Comparison of ENCODE assay signal across 26 mouse cellular contexts in the genomic region with DNA sequence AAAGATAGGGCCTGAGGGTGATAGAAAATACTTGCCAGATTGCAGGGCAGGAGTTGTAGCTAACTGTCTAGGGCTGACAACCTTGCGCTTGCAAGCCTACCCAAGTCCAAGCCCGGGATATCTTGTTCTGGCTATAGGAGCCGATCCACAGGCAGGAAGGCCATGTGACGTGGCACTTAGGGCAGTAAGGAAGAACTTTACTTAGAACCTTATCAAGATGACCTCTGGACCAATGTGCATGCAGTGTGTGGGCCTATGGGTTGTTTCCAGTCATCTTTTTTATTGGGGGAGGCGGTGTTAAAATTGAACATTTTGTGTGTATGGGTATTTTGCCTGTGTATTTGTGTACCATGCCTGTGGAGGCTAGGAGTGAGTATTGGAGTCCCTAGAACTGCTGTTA. TPM values are rescaled to one million over a fixed set of nuclear protein-coding genes. Genes with fewer than 3 reads are reported as not detected.
DNase-seq lines count a peak whose midpoint lies in the region; ATAC-seq and TF ChIP-seq lines count a peak whose summit lies in the region.
"Had no signal": no experiment of that assay in that cellular context is flagged by ENCODE, and none has a peak within 500 bp of the region (broad histone marks: within the 10 kb centered on the region; RNA-seq: fewer than 3 reads in every experiment).

No protein-coding gene starts in this region.

- WGBS in kidney, embryonic 15.5 days: 82% methylated on average over 5 of the region's 5 CpGs
- WGBS in intestine, embryonic 16.5 days: 68% methylated on average over 5 of the region's 5 CpGs
- WGBS in small intestine, adult 2 months: 31% methylated on average over 5 of the region's 5 CpGs

- ATAC-seq in kidney, embryonic 15.5 days (replicated peaks; ENCODE audit: low FRiP score): no peak
- peak; percentile 37 for ATAC-seq in intestine, embryonic 16.5 days
- ATAC-seq: activated CD4-positive, CD25-positive, alpha-beta regulatory T cell, adult 4 months; CD4-positive, CD25-positive, alpha-beta regulatory T cell, adult 4 months; forebrain, embryonic 15.5 days had no signal

- H3K4me3 ChIP-seq in kidney, embryonic 15.5 days (replicated peaks): no peak overlapping the region
- H3K4me3 ChIP-seq in intestine, embryonic 16.5 days (ENCODE audit: low read length): no peak overlapping the region
- H3K4me3 ChIP-seq in small intestine, adult 2 months (ENCODE audit: low read depth, low read length): no peak overlapping the region
- H3K4me3 ChIP-seq: embryonic facial prominence, embryonic 10.5 days; embryonic facial prominence, embryonic 13.5 days; erythroblast, embryonic 14.5 days; forebrain, embryonic 12.5 days; forebrain, embryonic 15.5 days; heart, embryonic 12.5 days; heart, embryonic 15.5 days; hindbrain, embryonic 12.5 days; hindbrain, embryonic 15.5 days had no signal

- no peak for DNase-seq in kidney, postnatal 4 days
- no peak for DNase-seq in urinary bladder, adult 2 months (ENCODE audit: low spot score)
- no peak for DNase-seq in thymus, postnatal 14 days
- DNase-seq: adrenal gland, adult 8-10 months; adrenal gland, postnatal 25 days; cerebellum, adult 11-12 months; cerebellum, adult 8-10 months; cerebellum, postnatal 10 days; cerebellum, postnatal 36 days; embryo, embryonic 11 days; gastrocnemius, postnatal 10 days; gastrocnemius, postnatal 36 days had no signal

- no peak overlapping the region for H3K9ac ChIP-seq in kidney, embryonic 15.5 days
- no peak overlapping the region for H3K9ac ChIP-seq in intestine, embryonic 16.5 days (ENCODE audit: low read depth, low read length)
- H3K9ac ChIP-seq: embryonic facial prominence, embryonic 13.5 days; forebrain, embryonic 12.5 days; forebrain, embryonic 15.5 days; heart, embryonic 12.5 days; heart, embryonic 15.5 days; hindbrain, embryonic 12.5 days; hindbrain, embryonic 15.5 days had no signal

- no peak for TF ChIP-seq POLR2A in small intestine, adult 2 months (IDR thresholded peaks at IDR 0.05; ENCODE audit: low read depth, low read length)

- H3K9me3 ChIP-seq in kidney, embryonic 15.5 days (replicated peaks): no peaks in the 10 kb centered on the region
- H3K9me3 ChIP-seq in intestine, embryonic 16.5 days (ENCODE audit: control insufficient read depth, low read length): no peaks in the 10 kb centered on the region
- H3K9me3 ChIP-seq: embryonic facial prominence, embryonic 10.5 days; embryonic facial prominence, embryonic 13.5 days; forebrain, embryonic 12.5 days; forebrain, embryonic 15.5 days; heart, embryonic 12.5 days; heart, embryonic 15.5 days; hindbrain, embryonic 12.5 days; hindbrain, embryonic 15.5 days had no signal

- H3K4me1 ChIP-seq in kidney, embryonic 15.5 days: no peaks in the 10 kb centered on the region
- H3K4me1 ChIP-seq in intestine, embryonic 16.5 days (ENCODE audit: control insufficient read depth, insufficient read depth, low read length): peaks cover 13% of the 10 kb centered on the region
- peaks cover 32% of the 10 kb centered on the region for H3K4me1 ChIP-seq in small intestine, adult 2 months (ENCODE audit: control insufficient read depth, insufficient read depth, insufficient read length, low read length)
- H3K4me1 ChIP-seq: embryonic facial prominence, embryonic 13.5 days; forebrain, embryonic 12.5 days; forebrain, embryonic 15.5 days; heart, embryonic 15.5 days; hindbrain, embryonic 12.5 days; hindbrain, embryonic 15.5 days had no signal

- H3K27ac ChIP-seq in kidney, embryonic 15.5 days: peak overlapping the region; percentile 22; the same call in 1 of the 2 replicates
- peak overlapping the region; percentile 35; the same call in 1 of the 2 replicates for H3K27ac ChIP-seq in intestine, embryonic 16.5 days (ENCODE audit: low read length)
- peak overlapping the region; percentile 85 for H3K27ac ChIP-seq in small intestine, adult 2 months (ENCODE audit: insufficient read depth, low read depth, low read length)
- H3K27ac ChIP-seq: embryonic facial prominence, embryonic 10.5 days; embryonic facial prominence, embryonic 13.5 days; forebrain, embryonic 12.5 days; forebrain, embryonic 15.5 days; heart, embryonic 15.5 days; hindbrain, embryonic 12.5 days; hindbrain, embryonic 15.5 days had no signal

- H3K27me3 ChIP-seq in kidney, embryonic 15.5 days: no peaks in the 10 kb centered on the region
- H3K27me3 ChIP-seq in intestine, embryonic 16.5 days (replicated peaks; ENCODE audit: control insufficient read depth, insufficient read depth, low read length): no peaks in the 10 kb centered on the region
- H3K27me3 ChIP-seq in small intestine, adult 2 months (ENCODE audit: control insufficient read depth, insufficient read depth, low read length): no peaks in the 10 kb centered on the region
- H3K27me3 ChIP-seq: embryonic facial prominence, embryonic 13.5 days; forebrain, embryonic 12.5 days; forebrain, embryonic 15.5 days; heart, embryonic 12.5 days; heart, embryonic 15.5 days; hindbrain, embryonic 12.5 days; hindbrain, embryonic 15.5 days had no signal

- no peak overlapping the region for H3K4me2 ChIP-seq in kidney, embryonic 15.5 days
- H3K4me2 ChIP-seq in intestine, embryonic 16.5 days (ENCODE audit: low read depth, low read length): no peak overlapping the region
- H3K4me2 ChIP-seq: embryonic facial prominence, embryonic 13.5 days; forebrain, embryonic 12.5 days; forebrain, embryonic 15.5 days; heart, embryonic 12.5 days; heart, embryonic 15.5 days; hindbrain, embryonic 12.5 days; hindbrain, embryonic 15.5 days had no signal

- H3K36me3 ChIP-seq in kidney, embryonic 15.5 days: peaks cover 47% of the 10 kb centered on the region
- peaks cover 9% of the 10 kb centered on the region for H3K36me3 ChIP-seq in intestine, embryonic 16.5 days (ENCODE audit: control insufficient read depth, insufficient read depth, low read length)
- peaks cover 27% of the 10 kb centered on the region for H3K36me3 ChIP-seq in small intestine, adult 2 months (ENCODE audit: control insufficient read depth, insufficient read depth, low read length)

- TF ChIP-seq CTCF in small intestine, adult 2 months (IDR thresholded peaks at IDR 0.05; ENCODE audit: extremely low read depth, insufficient read length, insufficient replicate concordance, low read depth, low read length): no peak

RNA-seq across cellular contexts. Expression of gene Slc5a11, which starts 18.1 kb away (rescaled TPM):
- polyA plus RNA-seq in kidney, embryonic 15.5 days (2015; fragmentation: Nextera tagmentation; extraction: Ambion mirVana): 2.5 and 3.1 TPM in 2 replicates
- polyA plus RNA-seq in intestine, embryonic 16.5 days (2015; fragmentation: Nextera tagmentation; extraction: Ambion mirVana): 25.3 and 39.3 TPM in 2 replicates
- 61.4 and 204 TPM in 2 replicates for polyA plus RNA-seq in small intestine, adult 2 months (2012; rRNA removed)
- polyA plus RNA-seq in urinary bladder, adult 2 months (2012; rRNA removed): 0.39 and 0.41 TPM in 2 replicates
- polyA plus RNA-seq: embryonic facial prominence, embryonic 13.5 days; erythroblast, embryonic 14.5 days; heart, embryonic 15.5 days; hindbrain, embryonic 12.5 days had no signal

Comparison
In these comparisons a context has a peak if more than half of its experiments do, and no peak if none do; other contexts are left out.
1. H3K27ac ChIP-seq: peak in every context shown above with its lines; median percentile 85 in small intestine, adult 2 months; 35 in intestine, embryonic 16.5 days; 22 in kidney, embryonic 15.5 days.